Mouse (Mus musculus) midbrain, embryonic 12.5 days (tissue): ENCODE measurements around the gene Ccl28. TPM values are rescaled to one million over a fixed set of nuclear protein-coding genes. Genes with fewer than 3 reads are reported as not detected.

Experiments used
- ATAC-seq: fragments of 200-750 bp; cut with Nextera tagmentation; 2 replicates; pipeline ENCODE4 v1.8.0; 2017; ENCODE audit warnings: low read depth, moderate TSS enrichment, moderate library complexity; ENCODE audit not compliant: low FRiP score
- H3K27ac ChIP-seq: fragments of 300-500 bp; sonication (generic); replicated peaks from 2 replicates; pipeline ENCODE4 v1.5.1; 2016; ENCODE audit warnings: mild to moderate bottlenecking
- H3K27me3 ChIP-seq: fragments of 300-500 bp; sonication (generic); 2 replicates; pipeline ENCODE4 v1.6.1; 2016; ENCODE audit warnings: mild to moderate bottlenecking
- H3K36me3 ChIP-seq: fragments of 300-500 bp; sonication (generic); 2 replicates; pipeline ENCODE4 v1.6.1; 2016
- H3K4me1 ChIP-seq: fragments of 300-500 bp; sonication (generic); 2 replicates; pipeline ENCODE4 v1.6.1; 2016
- H3K4me2 ChIP-seq: fragments of 300-500 bp; sonication (generic); replicated peaks from 2 replicates; pipeline ENCODE4 v1.6.1; 2016; ENCODE audit warnings: mild to moderate bottlenecking, moderate library complexity
- H3K4me3 ChIP-seq: fragments of 300-500 bp; sonication (generic); 2 replicates; pipeline ENCODE4 v1.5.1; 2016; ENCODE audit warnings: mild to moderate bottlenecking
- H3K9ac ChIP-seq: fragments of 300-500 bp; sonication (generic); replicated peaks from 2 replicates; pipeline ENCODE4 v1.6.1; 2016; ENCODE audit warnings: mild to moderate bottlenecking, moderate library complexity
- H3K9me3 ChIP-seq: fragments of 300-500 bp; sonication (generic); 2 replicates; pipeline ENCODE4 v1.6.1; 2016; ENCODE audit warnings: mild to moderate bottlenecking
- WGBS: fragments of 180-500 bp; shearing (Covaris S2); methylation state at CpG from one replicate; pipeline ENCODE4 v1.1.7; 2016; 5-methylcytosine and 5-hydroxymethylcytosine counted together
- polyA plus RNA-seq: library from polyadenylated mRNA; unstranded; fragments of >200 nt; fragmentation: Nextera tagmentation; extraction: Ambion mirVana; gene quantifications from 2 replicates; pipeline ENCODE4 v1.2.1, GENCODE M21; 2016

The Ccl28 gene
- polyA plus RNA-seq, 1 experiment from 2014 or later, result 0.04 TPM

GRCm38 (mm10) chr13:119631482-119632155, 8.0 kb downstream of the Ccl28 start:
- Histone ChIP-seq H3K36me3 (no peaks in the 10 kb centered on the region), H3K27ac (no peak overlapping the region), H3K9ac (peak overlapping the region; percentile 58), H3K27me3 (peaks cover 9% of the 10 kb centered on the region; the same call in 1 of the 2 replicates), H3K4me2 (peak overlapping the region; percentile 57), H3K4me3 (peak overlapping the region; percentile 54), H3K9me3 (no peaks in the 10 kb centered on the region), H3K4me1 (no peaks in the 10 kb centered on the region)
- WGBS, result 13% methylated on average over 33 of the region's 33 CpGs
- peak; percentile 94 for ATAC-seq

GRCm38 (mm10) chr13:119632156-119632548, 8.5 kb downstream of the Ccl28 start:
- peak; percentile 32; the same call in 1 of the 2 replicates for ATAC-seq
- Histone ChIP-seq H3K4me1 (no peaks in the 10 kb centered on the region), H3K4me3 (0 out of 2 replicates have a peak overlapping the region, but pooled peaks have one; percentile 54), H3K9me3 (no peaks in the 10 kb centered on the region), H3K27ac (no peak overlapping the region), H3K4me2 (peak overlapping the region; percentile 57; the same call in 1 of the 2 replicates), H3K9ac (no peak overlapping the region), H3K36me3 (no peaks in the 10 kb centered on the region), H3K27me3 (peaks cover 9% of the 10 kb centered on the region; the same call in 1 of the 2 replicates)
- WGBS, result 87% methylated on average over 4 of the region's 4 CpGs

- Histone ChIP-seq H3K4me1 (no peaks in the 10 kb centered on the region), H3K36me3 (no peaks in the 10 kb centered on the region), H3K9ac (no peak overlapping the region), H3K4me3 (no peak overlapping the region), H3K9me3 (no peaks in the 10 kb centered on the region), H3K4me2 (no peak overlapping the region), H3K27me3 (peaks cover 13% of the 10 kb centered on the region; the same call in 1 of the 2 replicates), H3K27ac (no peak overlapping the region)
- 72% methylated on average over 2 of the region's 2 CpGs for WGBS
- ATAC-seq, result no peak
Measured at GRCm38 (mm10) chr13:119635496-119635895, 11.9 kb downstream of the Ccl28 start.

- WGBS, result 84% methylated on average over 4 of the region's 4 CpGs
- ATAC-seq, result no peak
- H3K4me3 ChIP-seq, result no peak overlapping the region
Measured at GRCm38 (mm10) chr13:119637837-119638236, 14.2 kb downstream of the Ccl28 start.

GRCm38 (mm10) chr13:119638449-119638848, 14.8 kb downstream of the Ccl28 start:
- H3K27me3 ChIP-seq, result peaks cover 13% of the 10 kb centered on the region; the same call in 1 of the 2 replicates
- no peak for ATAC-seq
- H3K4me1 ChIP-seq, result no peaks in the 10 kb centered on the region
- no peaks in the 10 kb centered on the region for H3K36me3 ChIP-seq
- H3K9me3 ChIP-seq, result no peaks in the 10 kb centered on the region
- WGBS, result 90% methylated on average over 5 of the region's 5 CpGs
- H3K4me3 ChIP-seq, result no peak overlapping the region
- no peak overlapping the region for H3K9ac ChIP-seq
- no peak overlapping the region for H3K27ac ChIP-seq
- no peak overlapping the region for H3K4me2 ChIP-seq

More at GRCm38 (mm10) chr13:119637837-119638236, 14.2 kb downstream of the Ccl28 start:
- no peak overlapping the region for H3K4me2 ChIP-seq
- peaks cover 13% of the 10 kb centered on the region; the same call in 1 of the 2 replicates for H3K27me3 ChIP-seq
- H3K9ac ChIP-seq, result no peak overlapping the region
- no peaks in the 10 kb centered on the region for H3K4me1 ChIP-seq
- no peak overlapping the region for H3K27ac ChIP-seq
- no peaks in the 10 kb centered on the region for H3K36me3 ChIP-seq
- H3K9me3 ChIP-seq, result no peaks in the 10 kb centered on the region

- Histone ChIP-seq H3K4me1 (no peaks in the 10 kb centered on the region), H3K4me3 (no peak overlapping the region), H3K9ac (no peak overlapping the region), H3K36me3 (no peaks in the 10 kb centered on the region), H3K27me3 (peaks cover 8% of the 10 kb centered on the region; the same call in 1 of the 2 replicates), H3K27ac (no peak overlapping the region), H3K4me2 (no peak overlapping the region), H3K9me3 (no peaks in the 10 kb centered on the region)
- WGBS, result 76% methylated on average over 5 of the region's 5 CpGs
- no peak for ATAC-seq
Measured at GRCm38 (mm10) chr13:119639302-119639701, 15.7 kb downstream of the Ccl28 start.

GRCm38 (mm10) chr13:119640504-119640903, 16.9 kb downstream of the Ccl28 start:
- no peaks in the 10 kb centered on the region for H3K4me1 ChIP-seq
- H3K9ac ChIP-seq, result no peak overlapping the region
- H3K4me3 ChIP-seq, result no peak overlapping the region
- no peaks in the 10 kb centered on the region for H3K36me3 ChIP-seq
- no peak overlapping the region for H3K4me2 ChIP-seq
- 38% methylated on average over 4 of the region's 4 CpGs for WGBS
- ATAC-seq, result peak; percentile 62; the same call in 1 of the 2 replicates
- H3K27ac ChIP-seq, result no peak overlapping the region
- H3K9me3 ChIP-seq, result no peaks in the 10 kb centered on the region
- peaks cover 7% of the 10 kb centered on the region; the same call in 1 of the 2 replicates for H3K27me3 ChIP-seq

- Histone ChIP-seq H3K27ac (no peak overlapping the region), H3K9me3 (no peaks in the 10 kb centered on the region), H3K9ac (no peak overlapping the region), H3K27me3 (0 out of 2 replicates have a peak, but pooled peaks cover 4% of the 10 kb centered on the region), H3K4me3 (no peak overlapping the region), H3K36me3 (no peaks in the 10 kb centered on the region), H3K4me1 (no peaks in the 10 kb centered on the region), H3K4me2 (no peak overlapping the region)
- 0 out of 2 replicates have a peak, but pooled peaks have one; percentile 23 for ATAC-seq
- whole genome bisulfite sequencing, result 86% methylated on average over 7 of the region's 7 CpGs
Measured at GRCm38 (mm10) chr13:119641145-119641544, 17.5 kb downstream of the Ccl28 start.

- 71% methylated on average over 5 of the region's 5 CpGs for WGBS
Measured at GRCm38 (mm10) chr13:119644769-119645168, 21.1 kb downstream of the Ccl28 start.

GRCm38 (mm10) chr13:119646511-119646910, 22.9 kb downstream of the Ccl28 start:
- no peak overlapping the region for H3K9ac ChIP-seq
- no peak overlapping the region for H3K4me2 ChIP-seq
- 93% methylated on average over 1 of the region's 1 CpGs for WGBS
- no peak overlapping the region for H3K4me3 ChIP-seq
- H3K9me3 ChIP-seq, result no peaks in the 10 kb centered on the region
- H3K36me3 ChIP-seq, result no peaks in the 10 kb centered on the region
- H3K27ac ChIP-seq, result no peak overlapping the region
- no peaks in the 10 kb centered on the region for H3K4me1 ChIP-seq
- no peak for ATAC-seq
- no peaks in the 10 kb centered on the region for H3K27me3 ChIP-seq

More at GRCm38 (mm10) chr13:119644769-119645168, 21.1 kb downstream of the Ccl28 start:
- Histone ChIP-seq H3K9ac (no peak overlapping the region), H3K27ac (no peak overlapping the region), H3K4me1 (no peaks in the 10 kb centered on the region), H3K9me3 (no peaks in the 10 kb centered on the region), H3K4me2 (no peak overlapping the region), H3K27me3 (no peaks in the 10 kb centered on the region), H3K36me3 (no peaks in the 10 kb centered on the region), H3K4me3 (no peak overlapping the region)
- ATAC-seq, result no peak

- 55% methylated on average over 15 of the region's 15 CpGs for WGBS
- no peaks in the 10 kb centered on the region for H3K27me3 ChIP-seq
- H3K27ac ChIP-seq, result no peak overlapping the region
- no peaks in the 10 kb centered on the region for H3K4me1 ChIP-seq
- H3K9ac ChIP-seq, result no peak overlapping the region
- no peak for ATAC-seq
- no peaks in the 10 kb centered on the region for H3K9me3 ChIP-seq
- H3K4me3 ChIP-seq, result no peak overlapping the region
- no peaks in the 10 kb centered on the region for H3K36me3 ChIP-seq
- no peak overlapping the region for H3K4me2 ChIP-seq
Measured at GRCm38 (mm10) chr13:119648891-119649698, 25.5 kb downstream of the Ccl28 start.

GRCm38 (mm10) chr13:119649699-119650046, 26.1 kb downstream of the Ccl28 start:
- Histone ChIP-seq H3K27ac (no peak overlapping the region), H3K4me2 (no peak overlapping the region), H3K27me3 (no peaks in the 10 kb centered on the region), H3K9ac (no peak overlapping the region), H3K4me3 (no peak overlapping the region), H3K36me3 (no peaks in the 10 kb centered on the region), H3K4me1 (no peaks in the 10 kb centered on the region), H3K9me3 (no peaks in the 10 kb centered on the region)
- no peak for ATAC-seq
- 91% methylated on average over 1 of the region's 1 CpGs for WGBS
